Mouse (Mus musculus): ENCODE results near the gene Psd4. TPM values are rescaled to one million over a fixed set of nuclear protein-coding genes. Genes with fewer than 3 reads are reported as not detected.
A peak's percentile ranks its signal among the peaks of the same experiment; 100 is the strongest.

Gene Psd4
- total and polyA plus RNA-seq, 3 experiments, result 54.8 to 66.8 (median 55.0) TPM

DNA sequence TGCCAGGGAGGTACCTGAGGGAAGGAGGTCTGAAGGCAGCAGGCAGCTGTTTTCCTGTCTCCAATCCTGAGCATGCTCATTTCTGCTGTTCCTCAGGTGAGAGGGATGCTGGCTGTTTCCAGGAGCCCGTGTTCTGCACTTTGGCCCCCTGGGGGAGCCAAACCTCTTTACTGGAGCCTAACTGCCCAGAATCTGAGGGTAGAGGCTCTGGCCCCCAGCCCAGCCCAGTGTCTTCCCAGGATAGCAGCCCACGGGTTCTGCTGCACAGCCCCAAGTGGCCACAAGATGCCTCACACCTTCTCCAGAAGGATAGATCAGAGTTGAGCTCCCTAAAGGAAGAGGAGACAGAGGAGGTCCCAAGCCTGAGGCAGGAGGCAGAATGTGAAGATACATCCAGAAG is 29.7 kb downstream of the Psd4 start:
- dilution Hi-C loops (cut with MboI; ENCODE audit: extremely low pct_ligation_motif_present, extremely low pct_unique_long_range_greater_than_20kb, low sequenced_read_pairs), result no loop called here
- H3K79me2 ChIP-seq (replicated peaks; ENCODE audit: control insufficient read depth, extremely low read depth, insufficient read depth, poor library complexity, severe bottlenecking), result peaks cover 27% of the 10 kb centered on the region
- no peak overlapping the region for H3K4me2 ChIP-seq (ENCODE audit: insufficient read depth, low read depth, poor library complexity, severe bottlenecking)
- no peak for DNase-seq (ENCODE audit: extremely low read depth)
- H3K9ac ChIP-seq (ENCODE audit: insufficient read depth, low read depth), result no peak overlapping the region
- H3K4me1 ChIP-seq (ENCODE audit: control insufficient read depth in 1 of 2, insufficient read depth in 2 of 2), result peaks cover 0 to 15% of the 10 kb centered on the region in 2 experiments; a peak in 2 of 4 replicates
- no peaks in the 10 kb centered on the region for H3K27me3 ChIP-seq (replicated peaks)
- in situ Hi-C loops (cut with MboI; ENCODE audit: low pct_ligation_motif_present, low pct_unique_long_range_greater_than_20kb, low sequenced_read_pairs), result no loop called here
- H3K9me3 ChIP-seq (replicated peaks; ENCODE audit: low read length), result no peaks in the 10 kb centered on the region
- no peak overlapping the region for H3K27ac ChIP-seq (ENCODE audit: insufficient read depth, low read depth)
- H3K4me3 ChIP-seq (replicated peaks in 1 of 3; ENCODE audit: low read depth in 2 of 3, low read length in 2 of 3, poor library complexity in 1 of 3), result no peak overlapping the region
- peaks cover 88 to 97% of the 10 kb centered on the region in 2 experiments for H3K36me3 ChIP-seq (replicated peaks in 1 of 2; ENCODE audit: control insufficient read depth in 1 of 2, insufficient read depth in 1 of 2, low read length in 1 of 2)
- TF ChIP-seq KAT2A (IDR thresholded peaks at IDR 0.05; ENCODE audit: insufficient replicate concordance, low read length) (no peak), USF2 (conservative IDR thresholded peaks at IDR 0.05; ENCODE audit: low read depth, low read length) (no peak), CHD2 (IDR thresholded peaks at IDR 0.05; ENCODE audit: low read length) (no peak), CTCF (conservative IDR thresholded peaks at IDR 0.05 in 1 of 2, IDR thresholded peaks at IDR 0.05 in 1 of 2; ENCODE audit: low read depth in 2 of 2, low read length in 2 of 2) (peak in 1 of 2 experiments; percentile 34; a peak in 1 of 4 replicates), ZMIZ1 (IDR thresholded peaks at IDR 0.05; ENCODE audit: low read depth, low read length) (no peak)

DNA sequence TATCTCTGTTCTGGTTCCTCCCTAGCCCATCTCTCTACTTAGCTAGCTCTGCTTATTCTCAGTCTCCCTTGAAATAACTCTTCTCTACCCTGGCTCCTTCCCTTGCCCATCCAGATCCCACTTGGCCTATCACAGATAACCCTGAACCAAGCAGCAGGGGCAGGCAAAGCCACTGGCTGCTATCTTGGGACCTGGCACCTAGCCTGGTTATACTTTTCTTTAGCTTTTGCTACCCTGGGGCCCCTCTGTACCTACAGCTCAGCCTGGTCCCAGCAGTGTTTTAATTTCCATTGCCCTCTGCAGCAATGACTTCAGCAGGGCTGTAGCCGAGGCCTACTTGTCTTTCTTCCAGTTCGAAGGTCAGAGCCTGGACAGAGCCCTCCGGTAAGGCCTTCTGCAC is 33.3 kb downstream of the Psd4 start:
- no peak for TF ChIP-seq HCFC1 (IDR thresholded peaks at IDR 0.05; ENCODE audit: low read depth, low read length)
- TF ChIP-seq POLR2A (IDR thresholded peaks at IDR 0.05; ENCODE audit: low read depth, low read length), result no peak
- no peak for TF ChIP-seq ELF1 (IDR thresholded peaks at IDR 0.05; ENCODE audit: low read depth, low read length)
- no peak for TF ChIP-seq MAZ (IDR thresholded peaks at IDR 0.05; ENCODE audit: low read depth, low read length)
- no peak for TF ChIP-seq ETS1 (conservative IDR thresholded peaks at IDR 0.05; ENCODE audit: low read depth, low read length)
- TF ChIP-seq POLR2AphosphoS2 (IDR thresholded peaks at IDR 0.05; ENCODE audit: low read depth, low read length), result 0 out of 2 replicates have a peak, but pooled peaks have one; percentile 26
- TF ChIP-seq TCF12 (IDR thresholded peaks at IDR 0.05; ENCODE audit: low read depth, low read length), result no peak
- DNase-seq (ENCODE audit: extremely low read depth), result no peak
- Histone ChIP-seq H3K9ac (ENCODE audit: insufficient read depth, low read depth) (no peak overlapping the region), H3K27me3 (replicated peaks) (no peaks in the 10 kb centered on the region), H3K9me3 (replicated peaks; ENCODE audit: low read length) (no peaks in the 10 kb centered on the region), H3K4me1 (ENCODE audit: control insufficient read depth in 1 of 2, insufficient read depth in 2 of 2) (no peaks in the 10 kb centered on the region), H3K4me3 (replicated peaks in 1 of 3; ENCODE audit: low read depth in 2 of 3, low read length in 2 of 3, poor library complexity in 1 of 3) (no peak overlapping the region), H3K79me2 (replicated peaks; ENCODE audit: control insufficient read depth, extremely low read depth, insufficient read depth, poor library complexity, severe bottlenecking) (no peaks in the 10 kb centered on the region; the same call in 1 of the 2 replicates), H3K36me3 (replicated peaks in 1 of 2; ENCODE audit: control insufficient read depth in 1 of 2, insufficient read depth in 1 of 2, low read length in 1 of 2) (peaks cover 90 to 98% of the 10 kb centered on the region in 2 experiments), H3K27ac (ENCODE audit: insufficient read depth, low read depth) (no peak overlapping the region), H3K4me2 (ENCODE audit: insufficient read depth, low read depth, poor library complexity, severe bottlenecking) (no peak overlapping the region)
- in situ Hi-C loops (cut with MboI; ENCODE audit: low pct_ligation_motif_present, low pct_unique_long_range_greater_than_20kb, low sequenced_read_pairs), result loop anchor here (10.0 to 25.0 kb wide), 2 partner anchors 164 to 362 kb away; partner anchors contain the start of gene Cacna1b
- dilution Hi-C loops (cut with MboI; ENCODE audit: extremely low pct_ligation_motif_present, extremely low pct_unique_long_range_greater_than_20kb, low sequenced_read_pairs), result no loop called here

DNA sequence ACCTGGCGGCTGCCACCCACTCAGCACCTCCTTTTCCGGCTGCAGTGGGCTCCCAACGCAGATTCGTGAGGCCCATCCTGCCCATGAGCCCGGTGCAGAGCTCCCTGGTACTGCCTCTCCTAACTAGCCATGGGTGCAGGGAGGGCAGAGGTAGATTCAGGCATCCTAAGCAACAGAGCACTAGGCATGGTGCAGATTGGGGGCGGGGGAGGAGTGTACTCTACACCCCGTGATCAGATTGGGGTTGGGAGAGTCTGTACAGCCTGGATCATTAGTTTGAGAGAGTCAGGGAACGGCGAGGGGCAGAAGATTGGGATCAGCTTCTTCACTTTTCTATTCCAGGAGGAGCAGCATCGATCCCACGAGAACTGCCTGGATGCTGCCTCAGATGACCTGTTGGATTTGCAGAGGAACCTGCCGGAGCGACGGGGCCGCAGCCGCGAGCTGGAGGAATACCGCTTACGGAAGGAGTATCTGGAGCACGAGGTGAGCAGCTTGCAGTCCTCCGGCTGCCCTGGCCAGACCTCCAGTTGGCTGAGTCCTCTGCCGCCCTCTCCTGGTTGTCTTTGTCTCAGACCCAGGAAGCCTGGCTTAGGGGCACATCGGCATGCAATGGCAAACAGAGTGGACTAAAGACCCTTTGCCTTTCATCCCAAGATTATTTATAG is 38.1 kb downstream of the Psd4 start:
- no peak overlapping the region for H3K4me2 ChIP-seq (ENCODE audit: insufficient read depth, low read depth, poor library complexity, severe bottlenecking)
- H3K79me2 ChIP-seq (replicated peaks; ENCODE audit: control insufficient read depth, extremely low read depth, insufficient read depth, poor library complexity, severe bottlenecking), result no peaks in the 10 kb centered on the region
- no peaks in the 10 kb centered on the region for H3K9me3 ChIP-seq (replicated peaks; ENCODE audit: low read length)
- H3K4me1 ChIP-seq (ENCODE audit: control insufficient read depth in 1 of 2, insufficient read depth in 2 of 2), result no peaks in the 10 kb centered on the region
- H3K4me3 ChIP-seq (replicated peaks in 1 of 3; ENCODE audit: low read depth in 2 of 3, low read length in 2 of 3, poor library complexity in 1 of 3), result no peak overlapping the region
- in situ Hi-C loops (cut with MboI; ENCODE audit: low pct_ligation_motif_present, low pct_unique_long_range_greater_than_20kb, low sequenced_read_pairs), result loop anchor here (10.0 to 25.0 kb wide), 2 partner anchors 159 to 357 kb away; partner anchors contain the start of gene Cacna1b
- no peak overlapping the region for H3K9ac ChIP-seq (ENCODE audit: insufficient read depth, low read depth)
- dilution Hi-C loops (cut with MboI; ENCODE audit: extremely low pct_ligation_motif_present, extremely low pct_unique_long_range_greater_than_20kb, low sequenced_read_pairs), result no loop called here
- H3K27me3 ChIP-seq (replicated peaks), result no peaks in the 10 kb centered on the region
- peak; percentile 35 for DNase-seq (ENCODE audit: extremely low read depth)
- TF ChIP-seq CTCF (conservative IDR thresholded peaks at IDR 0.05 in 1 of 2, IDR thresholded peaks at IDR 0.05 in 1 of 2; ENCODE audit: low read depth in 2 of 2, low read length in 2 of 2) (peak; percentile 18 to 71; a peak in 3 of 4 replicates), HCFC1 (IDR thresholded peaks at IDR 0.05; ENCODE audit: low read depth, low read length) (no peak), ZMIZ1 (IDR thresholded peaks at IDR 0.05; ENCODE audit: low read depth, low read length) (no peak), JUND (conservative IDR thresholded peaks at IDR 0.05; ENCODE audit: low read depth, low read length) (no peak), TBP (conservative IDR thresholded peaks at IDR 0.05; ENCODE audit: low read depth, low read length) (no peak), SMC3 (IDR thresholded peaks at IDR 0.05; ENCODE audit: low read depth, low read length) (peak; percentile 72), ETS1 (conservative IDR thresholded peaks at IDR 0.05; ENCODE audit: low read depth, low read length) (no peak), RAD21 (IDR thresholded peaks at IDR 0.05; ENCODE audit: low read depth, low read length) (peak; percentile 59), ELF1 (IDR thresholded peaks at IDR 0.05; ENCODE audit: low read depth, low read length) (0 out of 2 replicates have a peak, but pooled peaks have one; percentile 18)
- 0 out of 2 replicates have a peak overlapping the region, but pooled peaks have one; percentile 4 for H3K27ac ChIP-seq (ENCODE audit: insufficient read depth, low read depth)
- peaks cover 82 to 100% of the 10 kb centered on the region in 2 experiments for H3K36me3 ChIP-seq (replicated peaks in 1 of 2; ENCODE audit: control insufficient read depth in 1 of 2, insufficient read depth in 1 of 2, low read length in 1 of 2)

All from CH12.LX (cell line).